Mouse (Mus musculus) testis, adult 2 months (tissue): ENCODE results near the gene Ap1m1.
A peak's percentile ranks its signal among the peaks of the same experiment; 100 is the strongest.

Experiments used
- CTCF ChIP-seq: fragments of 200-500 bp; IDR thresholded peaks from 2 replicates; pipeline ENCODE4 v1.5.1; 2012; ENCODE audit warnings: low read depth, mild to moderate bottlenecking, inconsistent platforms, low read length, moderate library complexity; ENCODE audit not compliant: control insufficient read depth, insufficient read depth, insufficient replicate concordance
- POLR2A ChIP-seq: fragments of 200-500 bp; IDR thresholded peaks from 2 replicates; pipeline ENCODE4 v1.6.1; 2012; ENCODE audit warnings: low read depth, mild to moderate bottlenecking, inconsistent platforms, low read length, moderate library complexity; ENCODE audit not compliant: control insufficient read depth

- TF ChIP-seq POLR2A (peak; percentile 87), CTCF (no peak)
Observed at GRCm38 (mm10) chr8:72219541-72220363, 20.1 kb upstream of the Ap1m1 start, which contains the start of gene Fam32a.
